Mouse (Mus musculus): ENCODE measurements around the gene Epha2. TPM values are rescaled to one million over a fixed set of nuclear protein-coding genes. Genes with fewer than 3 reads are reported as not detected.

The Epha2 gene
- polyA plus RNA-seq (2016; fragmentation: Nextera tagmentation; extraction: Ambion mirVana), result 1.9 and 2.0 TPM in 2 replicates

- Histone ChIP-seq H3K9ac (peak within 1 kb of the TSS; percentile 61), H3K27me3 (peaks cover 78% of the 10 kb centered on the region), H3K27ac (no peak within 1 kb of the TSS), H3K4me3 (replicated peaks) (peak within 1 kb of the TSS; percentile 63), H3K4me1 (peaks cover 38% of the 10 kb centered on the region), H3K4me2 (peak within 1 kb of the TSS; percentile 98), H3K36me3 (replicated peaks) (no peaks in the 10 kb centered on the region), H3K9me3 (no peaks in the 10 kb centered on the region)
- ATAC-seq (ENCODE audit: low FRiP score), result peak; percentile 65; the same call in 1 of the 2 replicates
- WGBS, result 0% methylated on average over 35 of the region's 35 CpGs
These were observed at the start of gene Epha2 for GRCm38 (mm10) chr4:141301116-141301553. Gene Epha2, plus strand, starts transcription at chr4:141301240.

- Histone ChIP-seq H3K27ac (no peak overlapping the region), H3K4me3 (replicated peaks) (no peak overlapping the region), H3K4me1 (peaks cover 11% of the 10 kb centered on the region), H3K9me3 (no peaks in the 10 kb centered on the region), H3K9ac (no peak overlapping the region), H3K4me2 (no peak overlapping the region), H3K27me3 (peaks cover 35% of the 10 kb centered on the region), H3K36me3 (replicated peaks) (no peaks in the 10 kb centered on the region)
- ATAC-seq (ENCODE audit: low FRiP score), result no peak
- 86% methylated on average over 2 of the region's 2 CpGs for WGBS
These were observed 48.4 kb upstream of the Epha2 start for GRCm38 (mm10) chr4:141252641-141253040.

- H3K4me3 ChIP-seq (replicated peaks), result no peak overlapping the region
- 87% methylated on average over 16 of the region's 16 CpGs for WGBS
- H3K9me3 ChIP-seq, result no peaks in the 10 kb centered on the region
- no peak for ATAC-seq (ENCODE audit: low FRiP score)
- H3K4me1 ChIP-seq, result peaks cover 4% of the 10 kb centered on the region; the same call in 1 of the 2 replicates
- no peak overlapping the region for H3K27ac ChIP-seq
- H3K27me3 ChIP-seq, result peaks cover 19% of the 10 kb centered on the region
- H3K36me3 ChIP-seq (replicated peaks), result no peaks in the 10 kb centered on the region
- no peak overlapping the region for H3K4me2 ChIP-seq
- H3K9ac ChIP-seq, result no peak overlapping the region
These were observed 46.8 kb upstream of the Epha2 start for GRCm38 (mm10) chr4:141254234-141254633.

- Histone ChIP-seq H3K36me3 (replicated peaks) (no peaks in the 10 kb centered on the region), H3K4me1 (peaks cover 4% of the 10 kb centered on the region; the same call in 1 of the 2 replicates), H3K9ac (no peak overlapping the region), H3K9me3 (peaks cover 3% of the 10 kb centered on the region; the same call in 1 of the 2 replicates), H3K27ac (no peak overlapping the region), H3K4me3 (replicated peaks) (no peak overlapping the region), H3K4me2 (no peak overlapping the region), H3K27me3 (no peaks in the 10 kb centered on the region; the same call in 1 of the 2 replicates)
- WGBS, result 66% methylated on average over 5 of the region's 5 CpGs
- no peak for ATAC-seq (ENCODE audit: low FRiP score)
These were observed 43.6 kb upstream of the Epha2 start for GRCm38 (mm10) chr4:141257440-141257839.

GRCm38 (mm10) chr4:141259413-141259812 lies 41.6 kb upstream of the Epha2 start:
- no peaks in the 10 kb centered on the region for H3K27me3 ChIP-seq
- H3K4me2 ChIP-seq, result no peak overlapping the region
- no peak overlapping the region for H3K27ac ChIP-seq
- H3K9ac ChIP-seq, result no peak overlapping the region
- peaks cover 3% of the 10 kb centered on the region; the same call in 1 of the 2 replicates for H3K9me3 ChIP-seq
- no peak for ATAC-seq (ENCODE audit: low FRiP score)
- 80% methylated on average over 12 of the region's 12 CpGs for WGBS
- peaks cover 4% of the 10 kb centered on the region; the same call in 1 of the 2 replicates for H3K4me1 ChIP-seq
- no peak overlapping the region for H3K4me3 ChIP-seq (replicated peaks)
- H3K36me3 ChIP-seq (replicated peaks), result no peaks in the 10 kb centered on the region

- no peaks in the 10 kb centered on the region for H3K4me1 ChIP-seq
- no peak overlapping the region for H3K4me3 ChIP-seq (replicated peaks)
- WGBS, result 78% methylated on average over 16 of the region's 16 CpGs
- no peak overlapping the region for H3K9ac ChIP-seq
- no peaks in the 10 kb centered on the region for H3K36me3 ChIP-seq (replicated peaks)
- no peak for ATAC-seq (ENCODE audit: low FRiP score)
- H3K27me3 ChIP-seq, result no peaks in the 10 kb centered on the region
- no peak overlapping the region for H3K4me2 ChIP-seq
- H3K27ac ChIP-seq, result no peak overlapping the region
- peaks cover 3% of the 10 kb centered on the region; the same call in 1 of the 2 replicates for H3K9me3 ChIP-seq
These were observed 40.9 kb upstream of the Epha2 start for GRCm38 (mm10) chr4:141260007-141260723.

- Histone ChIP-seq H3K9ac (no peak overlapping the region; the same call in 1 of the 2 replicates), H3K27ac (no peak overlapping the region), H3K9me3 (peaks cover 3% of the 10 kb centered on the region; the same call in 1 of the 2 replicates), H3K36me3 (replicated peaks) (no peaks in the 10 kb centered on the region), H3K4me2 (no peak overlapping the region), H3K27me3 (no peaks in the 10 kb centered on the region), H3K4me3 (replicated peaks) (no peak overlapping the region), H3K4me1 (no peaks in the 10 kb centered on the region)
- no peak for ATAC-seq (ENCODE audit: low FRiP score)
- 79% methylated on average over 10 of the region's 10 CpGs for WGBS
These were observed 38.0 kb upstream of the Epha2 start for GRCm38 (mm10) chr4:141262906-141263637.

- ATAC-seq (ENCODE audit: low FRiP score), result no peak
- 92% methylated on average over 3 of the region's 3 CpGs for WGBS
These were observed 34.9 kb upstream of the Epha2 start for GRCm38 (mm10) chr4:141265979-141266637.

GRCm38 (mm10) chr4:141267250-141267649 lies 33.8 kb upstream of the Epha2 start:
- 85% methylated on average over 3 of the region's 3 CpGs for WGBS
- ATAC-seq (ENCODE audit: low FRiP score), result no peak
- H3K36me3 ChIP-seq (replicated peaks), result no peaks in the 10 kb centered on the region

More at GRCm38 (mm10) chr4:141265979-141266637, 34.9 kb upstream of the Epha2 start:
- Histone ChIP-seq H3K9ac (no peak overlapping the region), H3K4me3 (replicated peaks) (no peak overlapping the region), H3K27me3 (no peaks in the 10 kb centered on the region; the same call in 1 of the 2 replicates), H3K9me3 (peaks cover 3% of the 10 kb centered on the region; the same call in 1 of the 2 replicates), H3K36me3 (replicated peaks) (no peaks in the 10 kb centered on the region), H3K4me2 (no peak overlapping the region), H3K4me1 (0 out of 2 replicates have a peak, but pooled peaks cover 4% of the 10 kb centered on the region), H3K27ac (no peak overlapping the region)

GRCm38 (mm10) chr4:141267837-141268236 lies 33.2 kb upstream of the Epha2 start:
- Histone ChIP-seq H3K9ac (no peak overlapping the region), H3K27me3 (peaks cover 14% of the 10 kb centered on the region), H3K27ac (no peak overlapping the region), H3K4me1 (0 out of 2 replicates have a peak, but pooled peaks cover 4% of the 10 kb centered on the region), H3K4me2 (no peak overlapping the region), H3K36me3 (replicated peaks) (no peaks in the 10 kb centered on the region), H3K9me3 (0 out of 2 replicates have a peak, but pooled peaks cover 2% of the 10 kb centered on the region), H3K4me3 (replicated peaks) (no peak overlapping the region)
- no peak for ATAC-seq (ENCODE audit: low FRiP score)
- WGBS, result 46% methylated on average over 9 of the region's 9 CpGs

More at GRCm38 (mm10) chr4:141267250-141267649, 33.8 kb upstream of the Epha2 start:
- Histone ChIP-seq H3K27ac (no peak overlapping the region), H3K9ac (no peak overlapping the region), H3K27me3 (peaks cover 8% of the 10 kb centered on the region), H3K4me3 (replicated peaks) (no peak overlapping the region), H3K4me2 (no peak overlapping the region), H3K9me3 (0 out of 2 replicates have a peak, but pooled peaks cover 2% of the 10 kb centered on the region), H3K4me1 (0 out of 2 replicates have a peak, but pooled peaks cover 4% of the 10 kb centered on the region)

GRCm38 (mm10) chr4:141268350-141268749 lies 32.7 kb upstream of the Epha2 start:
- WGBS, result 73% methylated on average over 4 of the region's 4 CpGs
- ATAC-seq (ENCODE audit: low FRiP score), result no peak
- Histone ChIP-seq H3K36me3 (replicated peaks) (no peaks in the 10 kb centered on the region), H3K4me2 (no peak overlapping the region), H3K9me3 (0 out of 2 replicates have a peak, but pooled peaks cover 2% of the 10 kb centered on the region), H3K27ac (no peak overlapping the region), H3K4me3 (replicated peaks) (no peak overlapping the region), H3K4me1 (peaks cover 8% of the 10 kb centered on the region; the same call in 1 of the 2 replicates), H3K9ac (no peak overlapping the region), H3K27me3 (peaks cover 18% of the 10 kb centered on the region)
